Mouse (Mus musculus): ENCODE measurements around the gene Serpina3i.

- TF ChIP-seq CTCF (IDR thresholded peaks at IDR 0.05; ENCODE audit: low read depth, low read length) = no peak
- TF ChIP-seq GATA1 (IDR thresholded peaks at IDR 0.05; ENCODE audit: borderline replicate concordance, low read length) = no peak
- TF ChIP-seq TAL1 (conservative IDR thresholded peaks at IDR 0.05; ENCODE audit: low read depth, low read length) = no peak
- no peak for TF ChIP-seq POLR2AphosphoS5 (IDR thresholded peaks at IDR 0.05; ENCODE audit: insufficient replicate concordance, low read depth, low read length)
Measured at GRCm38 (mm10) chr12:104293963-104294362, 31.0 kb downstream of the Serpina3i start.
